Mouse (Mus musculus): ENCODE data around the gene Lca5l.
A peak's percentile ranks its signal among the peaks of the same experiment; 100 is the strongest.

The Lca5l gene

GRCm38 (mm10) chr16:96191531-96192506 lies at the start of gene Lca5l:
Gene Lca5l (minus strand): TSS chr16:96192271.
- peak; percentile 99 to 100 for DNase-seq

GRCm38 (mm10) chr16:96235366-96235970 lies 43.4 kb upstream of the Lca5l start, which contains the start of gene B3galt5:
Gene B3galt5 (plus strand): TSS chr16:96235801.
- no peak for DNase-seq

- DNase-seq = no peak
These were observed 41.9 kb upstream of the Lca5l start for GRCm38 (mm10) chr16:96233996-96234395.

GRCm38 (mm10) chr16:96231974-96232373 lies 39.9 kb upstream of the Lca5l start:
- no peak for DNase-seq

GRCm38 (mm10) chr16:96231251-96231650 lies 39.2 kb upstream of the Lca5l start:
- no peak for DNase-seq

GRCm38 (mm10) chr16:96230411-96230810 lies 38.3 kb upstream of the Lca5l start:
- peak; percentile 83 to 88 for DNase-seq

GRCm38 (mm10) chr16:96229044-96229555 lies 37.0 kb upstream of the Lca5l start:
- DNase-seq = no peak

GRCm38 (mm10) chr16:96228438-96228837 lies 36.4 kb upstream of the Lca5l start:
- no peak for DNase-seq

- no peak for DNase-seq
These were observed 30.4 kb upstream of the Lca5l start for GRCm38 (mm10) chr16:96222452-96222851.

GRCm38 (mm10) chr16:96221959-96222358 lies 29.9 kb upstream of the Lca5l start:
- no peak for DNase-seq

GRCm38 (mm10) chr16:96221491-96221890 lies 29.4 kb upstream of the Lca5l start:
- DNase-seq = no peak

GRCm38 (mm10) chr16:96213027-96213426 lies 21.0 kb upstream of the Lca5l start:
- no peak for DNase-seq

- no peak for DNase-seq
These were observed 18.8 kb upstream of the Lca5l start for GRCm38 (mm10) chr16:96210856-96211255.

- DNase-seq = no peak
These were observed 17.7 kb upstream of the Lca5l start for GRCm38 (mm10) chr16:96209789-96210188.

- no peak for DNase-seq
These were observed 9.6 kb upstream of the Lca5l start for GRCm38 (mm10) chr16:96201485-96202232.

GRCm38 (mm10) chr16:96200702-96201028 lies 8.6 kb upstream of the Lca5l start:
- DNase-seq = no peak

- peak; percentile 80 to 90 for DNase-seq
These were observed 8.0 kb upstream of the Lca5l start, which contains the start of gene Sh3bgr for GRCm38 (mm10) chr16:96199913-96200701. Gene Sh3bgr (plus strand): TSS chr16:96200450.

GRCm38 (mm10) chr16:96187619-96188018 lies 4.5 kb downstream of the Lca5l start:
- no peak for DNase-seq

GRCm38 (mm10) chr16:96179156-96179555 lies 12.9 kb downstream of the Lca5l start:
- DNase-seq = no peak

- no peak for DNase-seq
These were observed 16.7 kb downstream of the Lca5l start for GRCm38 (mm10) chr16:96175399-96175798.

GRCm38 (mm10) chr16:96173648-96174047 lies 18.4 kb downstream of the Lca5l start:
- DNase-seq = no peak

- DNase-seq = no peak
These were observed 23.2 kb downstream of the Lca5l start for GRCm38 (mm10) chr16:96168837-96169236.
